Mouse (Mus musculus) hindbrain, embryonic 14.5 days (tissue): Measurements from ENCODE around the gene Hvcn1. TPM values are rescaled to one million over a fixed set of nuclear protein-coding genes. Genes with fewer than 3 reads are reported as not detected.

Experiments used
- ATAC-seq: fragments of 200-750 bp; cut with Nextera tagmentation; 2 replicates; pipeline ENCODE4 v1.8.0; 2017; ENCODE audit warnings: moderate number of reproducible peaks, mild to moderate bottlenecking, moderate TSS enrichment, moderate library complexity; ENCODE audit not compliant: low FRiP score
- DNase-seq: peaks from one replicate; pipeline ENCODE4 v3.0.0-alpha.2; 2015; ENCODE audit warnings: low spot score
- H3K27ac ChIP-seq: fragments of 300-500 bp; sonication (generic); 2 replicates; pipeline ENCODE4 v1.5.1; 2014; ENCODE audit warnings: mild to moderate bottlenecking, moderate library complexity
- H3K27me3 ChIP-seq: fragments of 300-500 bp; sonication (generic); 2 replicates; pipeline ENCODE4 v1.6.1; 2014; ENCODE audit warnings: mild to moderate bottlenecking, low read length, mixed read lengths; ENCODE audit not compliant: control insufficient read depth, insufficient read depth
- H3K36me3 ChIP-seq: fragments of 300-500 bp; sonication (generic); replicated peaks from 2 replicates; pipeline ENCODE4 v1.6.1; 2014; ENCODE audit not compliant: control insufficient read depth, insufficient read depth
- H3K4me1 ChIP-seq: fragments of 300-500 bp; sonication (generic); replicated peaks from 2 replicates; pipeline ENCODE4 v1.6.1; 2014; ENCODE audit warnings: antibody characterized with exemption, low read length, mixed read lengths; ENCODE audit not compliant: control insufficient read depth, insufficient read depth
- H3K4me2 ChIP-seq: fragments of 300-500 bp; sonication (generic); replicated peaks from 2 replicates; pipeline ENCODE4 v1.6.1; 2014; ENCODE audit warnings: mild to moderate bottlenecking, moderate library complexity
- H3K4me3 ChIP-seq: fragments of 300-500 bp; sonication (generic); replicated peaks from 2 replicates; pipeline ENCODE4 v1.5.1; 2014; ENCODE audit warnings: mild to moderate bottlenecking, low read length
- H3K9ac ChIP-seq: fragments of 300-500 bp; sonication (generic); 2 replicates; pipeline ENCODE4 v1.6.1; 2014
- H3K9me3 ChIP-seq: fragments of 300-500 bp; sonication (generic); 2 replicates; pipeline ENCODE4 v1.6.1; 2016; ENCODE audit warnings: low read length; ENCODE audit not compliant: control insufficient read depth
- WGBS: fragments of 180-500 bp; shearing (Covaris S2); extraction: QIAGEN DNeasy Blood & Tissue Kit; methylation state at CpG from one replicate; pipeline ENCODE4 v1.1.7; 2014; 5-methylcytosine and 5-hydroxymethylcytosine counted together
- polyA plus RNA-seq: library from polyadenylated mRNA; unstranded; fragments of >200 nt; fragmentation: Nextera tagmentation; extraction: Ambion mirVana; gene quantifications from 2 replicates; pipeline ENCODE4 v1.2.1, GENCODE M21; 2014

The Hvcn1 gene
- polyA plus RNA-seq, 1 experiment from 2014 or later = 1.5 TPM

GRCm38 (mm10) chr5:122268858-122269604 lies 62.4 kb downstream of the Hvcn1 start:
- DNase-seq (no peak), ATAC-seq (no peak)
- Histone ChIP-seq H3K27ac (no peak overlapping the region), H3K36me3 (no peaks in the 10 kb centered on the region), H3K27me3 (no peaks in the 10 kb centered on the region), H3K9ac (no peak overlapping the region), H3K4me3 (no peak overlapping the region), H3K9me3 (no peaks in the 10 kb centered on the region), H3K4me2 (no peak overlapping the region), H3K4me1 (no peaks in the 10 kb centered on the region)
- WGBS = 74% methylated on average over 12 of the region's 12 CpGs

GRCm38 (mm10) chr5:122272821-122273220 lies 66.2 kb downstream of the Hvcn1 start:
- ATAC-seq = no peak
- Histone ChIP-seq H3K9ac (no peak overlapping the region), H3K4me2 (no peak overlapping the region), H3K9me3 (no peaks in the 10 kb centered on the region), H3K4me3 (no peak overlapping the region), H3K36me3 (no peaks in the 10 kb centered on the region), H3K27ac (no peak overlapping the region), H3K27me3 (no peaks in the 10 kb centered on the region), H3K4me1 (no peaks in the 10 kb centered on the region)
- no peak for DNase-seq
- WGBS = 90% methylated on average over 5 of the region's 5 CpGs

- Histone ChIP-seq H3K27me3 (no peaks in the 10 kb centered on the region), H3K4me2 (no peak overlapping the region), H3K36me3 (no peaks in the 10 kb centered on the region), H3K9ac (no peak overlapping the region), H3K4me1 (no peaks in the 10 kb centered on the region), H3K9me3 (no peaks in the 10 kb centered on the region), H3K4me3 (no peak overlapping the region), H3K27ac (no peak overlapping the region)
- WGBS = 9% methylated on average over 5 of the region's 5 CpGs
- ATAC-seq (no peak), DNase-seq (no peak)
These were observed 68.2 kb downstream of the Hvcn1 start for GRCm38 (mm10) chr5:122274785-122275184.

- Histone ChIP-seq H3K27me3 (no peaks in the 10 kb centered on the region), H3K9me3 (no peaks in the 10 kb centered on the region), H3K4me1 (no peaks in the 10 kb centered on the region), H3K36me3 (no peaks in the 10 kb centered on the region), H3K4me3 (no peak overlapping the region), H3K9ac (no peak overlapping the region), H3K4me2 (no peak overlapping the region), H3K27ac (no peak overlapping the region)
- whole genome bisulfite sequencing = 90% methylated on average over 7 of the region's 7 CpGs
- ATAC-seq (no peak), DNase-seq (no peak)
These were observed 72.3 kb downstream of the Hvcn1 start for GRCm38 (mm10) chr5:122278946-122279345.

- Histone ChIP-seq H3K4me3 (no peak overlapping the region), H3K4me1 (no peaks in the 10 kb centered on the region), H3K36me3 (no peaks in the 10 kb centered on the region), H3K27me3 (no peaks in the 10 kb centered on the region), H3K9ac (no peak overlapping the region), H3K27ac (no peak overlapping the region), H3K4me2 (no peak overlapping the region), H3K9me3 (no peaks in the 10 kb centered on the region)
- 86% methylated on average over 12 of the region's 12 CpGs for WGBS
- no peak for ATAC-seq
- DNase-seq = no peak
These were observed 73.3 kb downstream of the Hvcn1 start for GRCm38 (mm10) chr5:122279799-122280421.

GRCm38 (mm10) chr5:122280422-122280826 lies 73.8 kb downstream of the Hvcn1 start:
- H3K9ac ChIP-seq = no peak overlapping the region
- no peak overlapping the region for H3K27ac ChIP-seq
- DNase-seq (no peak), ATAC-seq (no peak)
- no peak overlapping the region for H3K4me3 ChIP-seq
- 54% methylated on average over 6 of the region's 6 CpGs for WGBS
- no peaks in the 10 kb centered on the region for H3K36me3 ChIP-seq
- H3K4me1 ChIP-seq = peaks cover 3% of the 10 kb centered on the region
- no peaks in the 10 kb centered on the region for H3K9me3 ChIP-seq
- no peaks in the 10 kb centered on the region for H3K27me3 ChIP-seq
- H3K4me2 ChIP-seq = no peak overlapping the region

GRCm38 (mm10) chr5:122280827-122281462 lies 74.3 kb downstream of the Hvcn1 start:
- no peaks in the 10 kb centered on the region for H3K36me3 ChIP-seq
- no peak for DNase-seq
- peaks cover 9% of the 10 kb centered on the region for H3K4me1 ChIP-seq
- whole genome bisulfite sequencing = 39% methylated on average over 19 of the region's 19 CpGs
- no peaks in the 10 kb centered on the region for H3K9me3 ChIP-seq
- no peaks in the 10 kb centered on the region for H3K27me3 ChIP-seq
- H3K9ac ChIP-seq = no peak overlapping the region
- no peak overlapping the region for H3K27ac ChIP-seq
- no peak overlapping the region for H3K4me3 ChIP-seq
- no peak for ATAC-seq
- H3K4me2 ChIP-seq = no peak overlapping the region

GRCm38 (mm10) chr5:122283828-122284182 lies 77.2 kb downstream of the Hvcn1 start:
- Histone ChIP-seq H3K4me3 (no peak overlapping the region), H3K27me3 (no peaks in the 10 kb centered on the region), H3K9ac (no peak overlapping the region), H3K27ac (no peak overlapping the region), H3K4me2 (peak overlapping the region; percentile 25; the same call in 1 of the 2 replicates), H3K9me3 (no peaks in the 10 kb centered on the region), H3K4me1 (peaks cover 14% of the 10 kb centered on the region), H3K36me3 (no peaks in the 10 kb centered on the region)
- no peak for ATAC-seq
- WGBS = 17% methylated on average over 2 of the region's 2 CpGs
- no peak for DNase-seq

GRCm38 (mm10) chr5:122284183-122285028 lies 77.8 kb downstream of the Hvcn1 start, which contains the start of gene Pptc7:
Gene Pptc7 (plus strand): TSS chr5:122284365.
- peak; percentile 93 for ATAC-seq
- Histone ChIP-seq H3K9ac (peak within 1 kb of the TSS; percentile 92), H3K4me1 (peaks cover 14% of the 10 kb centered on the region), H3K36me3 (no peaks in the 10 kb centered on the region), H3K27me3 (no peaks in the 10 kb centered on the region), H3K9me3 (no peaks in the 10 kb centered on the region), H3K4me3 (peak within 1 kb of the TSS; percentile 96), H3K4me2 (peak within 1 kb of the TSS; percentile 100), H3K27ac (peak within 1 kb of the TSS; percentile 90)
- DNase-seq = peak; percentile 89
- under 1% methylated on average over 89 of the region's 114 CpGs for WGBS
